Mouse (Mus musculus): ENCODE results near the gene Gm525.

- TF ChIP-seq CTCF (IDR thresholded peaks at IDR 0.05; ENCODE audit: insufficient read depth, low read length), result no peak
- TF ChIP-seq POLR2A (IDR thresholded peaks at IDR 0.05; ENCODE audit: borderline replicate concordance, extremely low read depth, low read depth, low read length), result no peak
These were observed 57.2 kb downstream of the Gm525 start for GRCm38 (mm10) chr11:89130856-89131255.
